Mouse (Mus musculus) CH12.LX (cell line): ENCODE results near the gene Tcea3. TPM values are rescaled to one million over a fixed set of nuclear protein-coding genes. Genes with fewer than 3 reads are reported as not detected.

Experiments
- DNase-seq: peaks from one replicate; pipeline ENCODE4 v3.0.0-alpha.2; 2013; ENCODE audit errors: extremely low read depth
- H3K27ac ChIP-seq: 2 replicates; pipeline ENCODE4 v1.5.1; 2012; ENCODE audit warnings: low read depth, mild to moderate bottlenecking, control low read depth, moderate library complexity; ENCODE audit not compliant: insufficient read depth
- H3K27me3 ChIP-seq: replicated peaks from 2 replicates; pipeline ENCODE3; 2012; ENCODE audit warnings: inconsistent platforms
- H3K36me3 ChIP-seq, 2 experiments: replicated peaks in 1 of 2; 2 replicates each; pipeline versions ENCODE3 to v1.6.1; 2012; ENCODE audit warnings: inconsistent platforms in 1 of 2, low read length in 1 of 2, mild to moderate bottlenecking in 1 of 2, mixed read lengths in 1 of 2, moderate library complexity in 1 of 2; ENCODE audit not compliant: control insufficient read depth in 1 of 2, insufficient read depth in 1 of 2
- H3K4me1 ChIP-seq, 2 experiments: 2 replicates each; pipeline ENCODE4 v1.6.1; 2012; ENCODE audit warnings: inconsistent platforms in 1 of 2, moderate library complexity in 1 of 2; ENCODE audit not compliant: insufficient read depth in 2 of 2, control insufficient read depth in 1 of 2
- H3K4me2 ChIP-seq: 2 replicates; pipeline ENCODE4 v1.6.1; 2012; ENCODE audit warnings: low read depth, mild to moderate bottlenecking, control low read depth; ENCODE audit not compliant: poor library complexity, insufficient read depth, severe bottlenecking
- H3K4me3 ChIP-seq, 3 experiments: fragments of 150-350 bp in 1 of 3; sonication (generic) in 1 of 3; replicated peaks in 1 of 3; 2 replicates each; pipeline versions ENCODE3 to v1.5.1; 2011 to 2012; ENCODE audit warnings: low read depth in 2 of 3, low read length in 2 of 3, mild to moderate bottlenecking in 2 of 3, moderate library complexity in 2 of 3, control low read depth in 1 of 3, improper control_type of control experiment in 1 of 3, inconsistent platforms in 1 of 3, mixed read lengths in 1 of 3; ENCODE audit not compliant: poor library complexity in 1 of 3
- H3K79me2 ChIP-seq: replicated peaks from 2 replicates; pipeline ENCODE4 v1.6.1; 2012; ENCODE audit warnings: mild to moderate bottlenecking, moderate library complexity; ENCODE audit not compliant: control insufficient read depth, poor library complexity, insufficient read depth, severe bottlenecking; ENCODE audit errors: extremely low read depth
- H3K9ac ChIP-seq: 2 replicates; pipeline ENCODE4 v1.6.1; 2012; ENCODE audit warnings: low read depth, mild to moderate bottlenecking, control low read depth, moderate library complexity; ENCODE audit not compliant: insufficient read depth
- H3K9me3 ChIP-seq: replicated peaks from 2 replicates; pipeline ENCODE3; 2012; ENCODE audit warnings: low read length, inconsistent platforms, mixed read lengths
- BHLHE40 ChIP-seq: IDR thresholded peaks from 2 replicates; pipeline ENCODE4 v1.6.1; 2011; ENCODE audit warnings: mild to moderate bottlenecking, low read depth, low read length, improper control_type of control experiment
- CHD1 ChIP-seq: IDR thresholded peaks from 2 replicates; pipeline ENCODE4 v1.6.1; 2012; ENCODE audit warnings: low read depth, low read length, improper control_type of control experiment, inconsistent platforms
- CHD2 ChIP-seq: IDR thresholded peaks from 2 replicates; pipeline ENCODE4 v1.6.1; 2011; ENCODE audit warnings: low read length, improper control_type of control experiment
- E2F4 ChIP-seq: IDR thresholded peaks from 2 replicates; pipeline ENCODE4 v1.6.1; 2011; ENCODE audit warnings: low read depth, low read length, improper control_type of control experiment; ENCODE audit not compliant: insufficient replicate concordance
- ELF1 ChIP-seq: IDR thresholded peaks from 2 replicates; pipeline ENCODE4 v1.6.1; 2014; ENCODE audit warnings: low read depth, mild to moderate bottlenecking, inconsistent platforms, low read length, improper control_type of control experiment
- EP300 ChIP-seq: IDR thresholded peaks from 2 replicates; pipeline ENCODE4 v1.6.1; 2011; ENCODE audit warnings: low read length, improper control_type of control experiment
- ETS1 ChIP-seq: conservative IDR thresholded peaks from 2 replicates; pipeline ENCODE4 v1.6.1; 2012; ENCODE audit warnings: low read depth, mild to moderate bottlenecking, inconsistent platforms, low read length, improper control_type of control experiment, moderate library complexity
- GABPA ChIP-seq: IDR thresholded peaks from 2 replicates; pipeline ENCODE4 v1.6.1; 2012; ENCODE audit warnings: low read depth, low read length, improper control_type of control experiment, inconsistent platforms; ENCODE audit not compliant: insufficient replicate concordance
- HCFC1 ChIP-seq: IDR thresholded peaks from 2 replicates; pipeline ENCODE4 v1.6.1; 2012; ENCODE audit warnings: low read depth, mild to moderate bottlenecking, inconsistent platforms, low read length, improper control_type of control experiment
- IRF4 ChIP-seq: IDR thresholded peaks from 2 replicates; pipeline ENCODE4 v1.6.1; 2014; ENCODE audit warnings: low read depth, mild to moderate bottlenecking, inconsistent platforms, low read length, improper control_type of control experiment
- JUND ChIP-seq: conservative IDR thresholded peaks from 2 replicates; pipeline ENCODE4 v1.6.1; 2011; ENCODE audit warnings: low read depth, low read length, improper control_type of control experiment
- MEF2A ChIP-seq: IDR thresholded peaks from 2 replicates; pipeline ENCODE4 v1.6.1; 2014; ENCODE audit warnings: low read depth, mild to moderate bottlenecking, inconsistent platforms, low read length, improper control_type of control experiment, borderline replicate concordance
- MYC ChIP-seq: IDR thresholded peaks from 2 replicates; pipeline ENCODE4 v1.6.1; 2011; ENCODE audit warnings: low read depth, mild to moderate bottlenecking, improper control_type of control experiment, low read length
- PAX5 ChIP-seq: IDR thresholded peaks from 2 replicates; pipeline ENCODE4 v1.6.1; 2012; ENCODE audit warnings: low read length, inconsistent platforms, mixed read lengths
- POLR2A ChIP-seq: IDR thresholded peaks from 2 replicates; pipeline ENCODE4 v1.6.1; 2011; ENCODE audit warnings: low read depth, mild to moderate bottlenecking, improper control_type of control experiment, low read length
- SIN3A ChIP-seq: IDR thresholded peaks from 2 replicates; pipeline ENCODE4 v1.6.1; 2012; ENCODE audit warnings: low read length, improper control_type of control experiment, inconsistent platforms
- TBP ChIP-seq: conservative IDR thresholded peaks from 2 replicates; pipeline ENCODE4 v1.6.1; 2011; ENCODE audit warnings: low read depth, low read length, improper control_type of control experiment
- UBTF ChIP-seq: IDR thresholded peaks from 2 replicates; pipeline ENCODE4 v1.6.1; 2012; ENCODE audit warnings: low read depth, mild to moderate bottlenecking, inconsistent platforms, low read length, improper control_type of control experiment, moderate library complexity
- ZKSCAN1 ChIP-seq: IDR thresholded peaks from 2 replicates; pipeline ENCODE4 v1.6.1; 2012; ENCODE audit warnings: low read depth, inconsistent platforms, low read length, improper control_type of control experiment, borderline replicate concordance
- ZNF384 ChIP-seq: IDR thresholded peaks from 2 replicates; pipeline ENCODE4 v1.6.1; 2012; ENCODE audit warnings: low read depth, low read length, improper control_type of control experiment, inconsistent platforms
- dilution Hi-C: fragments of 300-500 bp; cut with MboI; formaldehyde crosslinking; loops from 2 replicates; pipeline ENCODE4 v1.14.3; 2020; ENCODE audit warnings: low sequenced_read_pairs; ENCODE audit not compliant: extremely low pct_unique_long_range_greater_than_20kb, extremely low pct_ligation_motif_present
- in situ Hi-C: fragments of 300-500 bp; cut with MboI; formaldehyde crosslinking; loops from 3 replicates; pipeline ENCODE4 v1.14.3; 2019; ENCODE audit warnings: low sequenced_read_pairs, low pct_ligation_motif_present, low pct_unique_long_range_greater_than_20kb, mixed read lengths
- polyA plus RNA-seq: library from polyadenylated mRNA; unstranded; fragments of >175 nt; gene quantifications from 2 replicates; pipeline ENCODE4 v1.2.1, GENCODE M21; 2012; ENCODE audit warnings: low read depth; ENCODE audit not compliant: insufficient read length
- total RNA-seq, 2 experiments: library from RNA; depleted of rRNA; stranded (reverse); fragments of 300-350 nt in 1 of 2; fragments of >200 nt in 1 of 2; gene quantifications; 2 replicates each; pipeline ENCODE4 v1.2.3; 2012 to 2014

Gene Tcea3
- total and polyA plus RNA-seq, 3 experiments: not detected

GRCm38 (mm10) chr4:136268912-136269311 lies 21.4 kb downstream of the Tcea3 start:
- in situ Hi-C loops: no loop called here

GRCm38 (mm10) chr4:136270648-136271047 lies 23.1 kb downstream of the Tcea3 start:
- peaks cover 0 to 5% of the 10 kb centered on the region in 2 experiments; a peak in 2 of 4 replicates for H3K4me1 ChIP-seq
- in situ Hi-C loops: loop anchor here (5.0 kb wide), 1 partner anchor 42 kb away; the partner anchor contains the start of gene Hnrnpr
- peaks cover 53% of the 10 kb centered on the region for H3K27me3 ChIP-seq
- H3K79me2 ChIP-seq: no peaks in the 10 kb centered on the region
- DNase-seq: no peak
- H3K9me3 ChIP-seq: peaks cover 13% of the 10 kb centered on the region
- no peak overlapping the region for H3K27ac ChIP-seq
- no peak overlapping the region for H3K4me3 ChIP-seq
- dilution Hi-C loops: no loop called here
- no peak overlapping the region for H3K9ac ChIP-seq
- no peaks in the 10 kb centered on the region for H3K36me3 ChIP-seq
- TF ChIP-seq CHD2: no peak
- TF ChIP-seq IRF4: no peak
- no peak for TF ChIP-seq HCFC1
- no peak for TF ChIP-seq CHD1
- no peak for TF ChIP-seq MYC
- H3K4me2 ChIP-seq: no peak overlapping the region

More at GRCm38 (mm10) chr4:136268912-136269311, 21.4 kb downstream of the Tcea3 start:
- Histone ChIP-seq H3K27me3 (peaks cover 46% of the 10 kb centered on the region), H3K79me2 (no peaks in the 10 kb centered on the region), H3K9ac (no peak overlapping the region), H3K4me3 (no peak overlapping the region), H3K9me3 (peaks cover 13% of the 10 kb centered on the region), H3K36me3 (no peaks in the 10 kb centered on the region), H3K4me1 (peaks cover 0 to 5% of the 10 kb centered on the region in 2 experiments; a peak in 2 of 4 replicates), H3K27ac (no peak overlapping the region), H3K4me2 (no peak overlapping the region)
- DNase-seq: no peak
- no peak for TF ChIP-seq MEF2A
- TF ChIP-seq MYC: no peak
- no peak for TF ChIP-seq TBP
- TF ChIP-seq ELF1: no peak
- TF ChIP-seq BHLHE40: no peak
- no peak for TF ChIP-seq PAX5
- TF ChIP-seq ETS1: no peak
- TF ChIP-seq EP300: no peak
- no peak for TF ChIP-seq E2F4
- TF ChIP-seq ZKSCAN1: no peak
- TF ChIP-seq POLR2A: no peak
- TF ChIP-seq ZNF384: no peak
- no peak for TF ChIP-seq CHD1
- no peak for TF ChIP-seq UBTF
- TF ChIP-seq JUND: no peak
- no peak for TF ChIP-seq SIN3A
- no peak for TF ChIP-seq GABPA
- dilution Hi-C loops: no loop called here
